Mouse (Mus musculus): ENCODE results near the gene Il16.

- TF ChIP-seq CTCF (IDR thresholded peaks at IDR 0.05; ENCODE audit: low read depth, low read length) (no peak), POLR2A (IDR thresholded peaks at IDR 0.05; ENCODE audit: insufficient read depth, low read length) (no peak), EP300 (IDR thresholded peaks at IDR 0.05; ENCODE audit: insufficient read depth, low read depth, low read length) (no peak)
These were observed 42.3 kb downstream of the Il16 start for GRCm38 (mm10) chr7:83703046-83703775.
